Mouse (Mus musculus) embryo, embryonic 10.5 days (tissue): ENCODE results near the gene Itgb1bp1.

Source experiments
- DNase-seq: peaks from one replicate; pipeline ENCODE4 v3.0.0-alpha.2; 2015; ENCODE audit warnings: low spot score

Gene Itgb1bp1

GRCm38 (mm10) chr12:21200613-21201012 is 85.5 kb downstream of the Itgb1bp1 start:
- DNase-seq: no peak

- no peak for DNase-seq
Measured at GRCm38 (mm10) chr12:21196420-21196819, 89.7 kb downstream of the Itgb1bp1 start.

GRCm38 (mm10) chr12:21195497-21195896 is 90.6 kb downstream of the Itgb1bp1 start:
- no peak for DNase-seq

GRCm38 (mm10) chr12:21191546-21191945 is 94.5 kb downstream of the Itgb1bp1 start:
- no peak for DNase-seq
